Mouse (Mus musculus) lung, adult 2 months (tissue): ENCODE data around the gene Prex1.

Source experiments
- CTCF ChIP-seq: fragments of 200-500 bp; IDR thresholded peaks from 2 replicates; pipeline ENCODE4 v1.5.1; 2011; ENCODE audit warnings: mild to moderate bottlenecking, low read length, control low read depth; ENCODE audit not compliant: insufficient read depth
- POLR2A ChIP-seq: fragments of 200-500 bp; IDR thresholded peaks from 2 replicates; pipeline ENCODE4 v1.6.1; 2011; ENCODE audit warnings: low read depth, mild to moderate bottlenecking, control low read depth, low read length, borderline replicate concordance; ENCODE audit errors: extremely low read depth

DNA sequence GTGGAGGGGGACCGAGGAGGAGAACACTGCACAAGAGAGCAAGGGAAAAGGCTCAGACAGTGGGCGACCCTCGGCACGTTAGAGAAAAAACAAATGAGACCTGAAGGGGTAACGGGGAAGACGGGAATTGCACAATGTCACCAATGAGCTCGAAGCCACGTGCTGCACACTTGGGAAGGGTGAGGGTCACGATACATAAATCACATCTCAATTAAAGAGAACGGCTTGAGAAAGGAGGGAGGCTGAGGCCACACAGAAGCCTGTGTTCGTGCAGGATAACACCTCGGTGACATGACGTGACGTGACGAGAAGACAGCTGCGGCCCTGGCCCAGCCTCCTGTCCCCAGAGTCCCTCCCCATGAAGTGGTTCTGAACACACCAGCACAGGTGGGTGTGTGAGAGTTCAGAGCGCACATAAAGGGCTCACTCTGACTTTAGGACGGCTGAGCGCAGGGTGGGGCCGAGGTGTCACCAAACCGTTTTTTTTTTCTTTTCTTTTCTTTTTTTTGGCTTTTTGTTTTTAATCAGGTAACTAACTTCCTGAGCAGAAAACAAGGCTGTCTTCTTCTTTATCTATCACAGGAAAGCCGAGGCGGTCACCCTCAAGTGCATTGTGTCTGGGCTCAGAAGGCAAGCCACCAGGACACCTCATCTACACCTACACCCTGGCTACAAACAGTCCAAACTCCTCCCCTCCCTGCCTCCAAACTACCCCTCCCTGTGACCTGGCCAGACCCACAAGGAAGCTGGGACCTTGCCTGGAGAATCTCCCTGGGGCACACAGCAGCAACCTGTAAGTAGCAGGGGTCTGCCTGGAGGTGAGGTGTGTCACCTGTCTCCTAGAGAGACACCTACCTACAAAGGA lies 12.2 kb downstream of the Prex1 start:
- TF ChIP-seq CTCF (no peak), POLR2A (no peak)
